Mouse (Mus musculus) granulocyte monocyte progenitor cell, adult 5-6 weeks (primary cell): Measurements from ENCODE around the gene Cd151. TPM values are rescaled to one million over a fixed set of nuclear protein-coding genes. Genes with fewer than 3 reads are reported as not detected.

ENCODE experiments used
- ATAC-seq: replicated peaks from 2 replicates; pipeline ENCODE4 v1.8.0; 2016; ENCODE audit warnings: mild to moderate bottlenecking, moderate TSS enrichment, inconsistent platforms; ENCODE audit not compliant: poor library complexity, severe bottlenecking
- total RNA-seq, 2 experiments: library from RNA; stranded (forward) in 1 of 2; stranded (reverse) in 1 of 2; fragments of 200-712, 200-1000 nt in 1 of 2; fragments of >200 nt in 1 of 2; fragmentation: Nextera tagmentation in 1 of 2; gene quantifications; 2 replicates each; pipeline ENCODE4 v1.2.3; 2014 to 2017

Cd151 gene
- total RNA-seq (2014; fragmentation: Nextera tagmentation): 19.2 and 20.0 TPM in 2 replicates
- total RNA-seq (2017): 18.4 and 20.4 TPM in 2 replicates

DNA sequence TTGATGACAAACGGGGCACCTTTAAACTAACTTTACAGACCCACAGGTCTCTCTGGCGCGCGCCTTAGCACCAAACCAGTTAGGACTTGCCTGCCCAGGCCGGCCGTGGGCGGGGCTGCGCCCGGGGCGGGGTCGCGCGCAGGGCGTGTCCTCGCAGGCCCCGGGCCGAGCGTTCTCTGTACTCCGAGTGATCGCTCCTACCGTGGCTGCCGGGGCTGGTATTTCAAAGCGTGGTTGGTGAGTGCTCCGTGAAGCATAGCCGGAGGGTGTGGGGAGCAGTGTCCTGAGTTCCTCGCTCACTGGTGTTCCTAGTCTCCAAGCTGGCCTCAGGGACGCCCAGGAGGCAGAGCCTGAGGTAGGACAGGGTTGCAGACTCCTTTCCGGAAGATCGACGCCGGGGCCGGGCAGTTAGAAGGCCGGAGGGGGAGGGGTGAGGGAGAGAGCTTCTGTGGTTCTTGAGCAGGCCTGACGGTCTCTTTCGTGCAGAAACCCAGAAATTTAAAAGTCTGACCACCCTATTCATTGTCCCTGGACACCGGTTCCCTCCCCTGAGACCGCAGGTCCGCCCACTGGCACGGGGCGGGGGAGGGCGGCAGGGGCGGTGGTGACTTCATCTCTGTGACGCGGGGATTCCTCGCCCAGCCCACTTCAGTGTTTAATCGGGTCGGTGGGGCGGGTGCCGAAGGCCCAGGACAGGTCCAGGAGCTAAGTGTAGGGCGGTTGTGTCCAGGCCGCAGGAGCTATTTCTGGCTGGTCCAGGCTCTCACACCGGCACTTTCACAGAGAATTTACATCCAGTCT, at the start of gene Cd151:
Cd151 (plus strand) TSS at position 163 of the 801 bp plus-strand sequence.
- ATAC-seq: peak; percentile 60

- ATAC-seq: no peak
Measured at GRCm38 (mm10) chr7:141417731-141418681, 49.2 kb upstream of the Cd151 start.

DNA sequence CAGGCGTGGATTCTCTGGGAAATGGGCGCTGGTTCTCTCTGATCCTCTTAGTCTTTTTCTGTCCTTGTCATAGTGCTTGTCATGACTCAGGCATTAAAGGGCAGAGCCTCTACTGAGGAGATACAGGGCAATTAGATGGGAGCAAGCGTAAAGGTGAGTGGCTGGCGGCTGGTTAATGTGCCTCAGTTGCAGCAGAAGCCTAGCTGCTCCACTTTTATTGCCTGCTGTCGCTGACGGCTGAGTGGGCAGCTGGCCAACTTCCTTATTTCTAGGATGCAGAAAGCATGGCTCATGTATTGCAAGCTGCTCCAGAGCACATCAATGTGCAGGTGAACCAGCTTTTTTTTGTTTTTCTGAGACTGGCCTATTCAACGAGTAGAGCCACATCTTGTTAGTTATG, 48.2 kb upstream of the Cd151 start:
- ATAC-seq: peak; percentile 33; the same call in 1 of the 2 replicates

DNA sequence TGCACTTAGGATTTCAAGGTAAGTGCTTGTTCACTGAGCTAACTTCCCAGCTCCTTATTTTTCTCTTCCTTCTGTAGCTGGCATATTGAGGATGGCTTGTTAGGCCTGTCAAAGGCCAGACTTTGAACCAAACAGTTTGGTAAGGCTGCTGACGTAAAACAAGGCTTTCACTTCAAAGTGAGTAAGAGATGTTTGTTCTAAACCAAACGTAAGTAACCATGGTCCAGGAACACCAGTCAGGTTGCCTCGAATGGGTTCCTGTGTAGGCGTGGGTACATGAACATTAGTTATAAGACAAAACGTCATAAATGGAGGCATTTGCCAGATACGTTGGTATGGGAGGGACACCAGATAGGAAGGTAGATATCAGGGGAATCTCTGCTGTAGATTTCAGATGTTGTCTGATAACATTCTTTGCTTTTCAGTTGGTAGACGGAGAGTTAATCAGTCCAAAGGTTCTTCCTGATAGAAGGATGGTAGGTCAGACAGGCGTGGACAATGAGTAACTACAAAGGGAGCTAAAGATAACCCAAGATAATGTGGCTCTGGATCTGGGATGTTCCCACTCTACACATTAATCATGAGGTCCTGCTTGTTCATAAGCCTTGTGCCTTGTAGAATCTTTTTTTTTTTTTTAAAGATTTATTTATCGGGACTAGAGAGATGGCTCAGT, 47.0 kb upstream of the Cd151 start:
- no peak for ATAC-seq

DNA sequence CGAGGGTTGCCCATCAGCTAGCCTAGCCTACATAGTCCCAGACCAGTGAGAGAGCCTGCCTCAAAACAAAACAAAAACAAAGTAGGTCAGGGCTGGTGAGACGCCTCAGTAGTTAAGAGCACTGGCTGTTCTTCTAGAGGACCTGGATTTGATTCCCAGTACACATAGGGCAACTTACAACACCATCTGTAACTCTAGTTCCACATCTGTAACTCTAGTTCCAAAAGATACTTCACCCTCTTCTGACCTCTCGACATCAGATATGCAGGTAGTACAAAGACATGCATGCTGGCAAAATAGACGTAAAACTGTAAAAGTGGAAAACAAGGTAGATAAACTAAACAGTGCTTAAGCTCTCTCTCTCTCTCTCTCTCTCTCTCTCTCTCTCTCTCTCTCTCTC, 43.4 kb upstream of the Cd151 start:
- no peak for ATAC-seq

GRCm38 (mm10) chr7:141426948-141427730, 40.1 kb upstream of the Cd151 start:
- ATAC-seq: no peak

DNA sequence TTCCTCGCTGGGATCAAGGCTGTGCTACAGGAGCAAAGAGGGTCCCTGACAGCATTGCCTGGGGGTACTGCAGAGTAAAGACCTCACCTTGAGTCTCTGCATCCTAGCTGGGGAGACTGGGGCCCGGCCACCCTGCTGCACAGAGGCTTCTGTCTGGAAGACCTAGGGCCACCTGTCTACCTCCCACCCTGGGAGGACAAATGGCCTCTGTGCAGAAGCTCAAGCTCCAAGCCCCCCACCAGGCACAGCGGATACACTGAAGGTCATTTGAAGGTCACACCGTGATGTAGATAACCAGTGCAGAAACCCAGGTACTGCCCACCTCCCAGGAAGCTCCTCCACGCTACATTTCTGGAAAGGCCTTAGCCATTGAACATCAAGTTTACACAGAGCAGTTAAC, 38.5 kb upstream of the Cd151 start:
- ATAC-seq: no peak

DNA sequence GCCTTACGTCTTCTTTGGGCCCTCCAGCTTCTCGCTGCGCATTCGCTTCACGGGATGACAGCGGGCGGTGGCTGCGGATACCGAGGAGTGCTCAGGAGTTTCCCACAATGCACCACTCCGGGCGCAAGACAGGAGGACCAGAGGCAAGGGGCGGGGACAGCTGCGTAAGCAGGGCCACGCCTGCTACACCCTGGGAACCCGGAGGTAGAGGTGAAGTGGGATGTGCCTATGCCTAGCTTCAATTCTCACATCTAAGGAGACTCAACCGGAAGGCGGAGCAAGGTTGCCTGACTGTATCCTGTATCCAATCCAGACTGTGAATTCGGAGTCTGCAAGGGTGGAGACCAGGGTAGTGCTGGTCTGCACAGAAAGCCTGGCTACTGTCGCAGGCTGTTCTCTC, 37.9 kb upstream of the Cd151 start, which contains the start of gene Cend1:
Cend1 (minus strand) TSS at position 182 of the 400 bp plus-strand sequence.
- no peak for ATAC-seq

DNA sequence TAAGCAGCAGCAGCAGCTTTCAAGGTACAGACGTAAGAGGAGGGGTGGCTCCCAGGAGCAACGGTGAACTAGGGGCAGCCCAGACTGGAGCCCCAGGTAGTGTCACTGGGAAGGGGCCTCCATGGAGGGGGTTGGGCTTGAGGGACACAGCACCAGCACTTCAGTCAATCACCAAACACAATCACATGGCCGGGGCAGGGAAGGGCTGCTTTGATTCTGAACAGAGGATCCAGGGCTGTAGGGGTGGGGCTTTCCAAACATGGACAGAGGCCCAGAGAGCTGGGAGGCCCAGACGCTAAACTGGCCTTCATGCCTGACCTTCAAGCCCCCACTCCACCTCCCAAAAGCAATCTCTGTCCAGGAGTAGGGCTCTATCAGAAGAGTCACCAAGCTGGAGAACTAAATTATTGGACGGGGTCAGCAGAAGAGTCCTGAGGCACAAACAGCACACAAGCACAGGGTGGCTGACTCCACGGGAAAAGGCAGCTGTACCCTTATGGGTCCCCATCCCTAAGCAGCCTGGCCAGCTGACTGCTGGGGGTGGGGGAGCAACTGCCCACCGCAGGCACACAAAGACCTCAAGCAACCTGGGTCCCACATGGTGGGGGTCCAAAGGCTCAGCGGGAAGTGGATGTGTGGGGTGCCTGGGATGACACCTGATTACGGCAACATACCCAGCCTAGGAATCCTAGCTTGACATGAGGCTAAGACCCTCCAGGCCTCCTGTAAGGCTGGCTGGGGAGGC, 37.2 kb upstream of the Cd151 start:
- ATAC-seq: no peak

- no peak for ATAC-seq
Measured at GRCm38 (mm10) chr7:141430585-141431240, 36.5 kb upstream of the Cd151 start.

GRCm38 (mm10) chr7:141431434-141432185, 35.6 kb upstream of the Cd151 start:
- ATAC-seq: no peak

DNA sequence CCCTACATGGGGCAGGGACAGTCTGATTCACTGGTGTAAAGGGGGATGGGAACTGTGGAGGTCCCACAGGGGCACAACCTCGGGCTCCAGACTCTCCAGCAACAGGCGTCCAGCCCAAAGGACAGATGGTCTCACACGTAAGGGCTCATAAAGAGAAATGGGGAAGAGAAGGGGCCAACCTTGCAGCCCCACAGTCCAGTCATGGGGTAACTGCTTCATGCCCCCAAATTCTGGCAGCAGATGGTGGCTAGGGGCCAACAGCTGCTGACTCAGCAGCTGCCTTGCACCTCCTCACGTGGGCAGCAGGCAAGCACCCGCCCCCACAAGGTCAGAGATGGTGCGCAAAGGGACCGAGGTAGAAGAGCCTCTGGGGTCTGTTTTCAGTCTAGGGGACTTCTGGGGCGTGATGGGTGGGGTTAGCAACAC, 35.0 kb upstream of the Cd151 start:
- ATAC-seq: no peak

- no peak for ATAC-seq
Measured at GRCm38 (mm10) chr7:141432741-141433516, 34.3 kb upstream of the Cd151 start.

DNA sequence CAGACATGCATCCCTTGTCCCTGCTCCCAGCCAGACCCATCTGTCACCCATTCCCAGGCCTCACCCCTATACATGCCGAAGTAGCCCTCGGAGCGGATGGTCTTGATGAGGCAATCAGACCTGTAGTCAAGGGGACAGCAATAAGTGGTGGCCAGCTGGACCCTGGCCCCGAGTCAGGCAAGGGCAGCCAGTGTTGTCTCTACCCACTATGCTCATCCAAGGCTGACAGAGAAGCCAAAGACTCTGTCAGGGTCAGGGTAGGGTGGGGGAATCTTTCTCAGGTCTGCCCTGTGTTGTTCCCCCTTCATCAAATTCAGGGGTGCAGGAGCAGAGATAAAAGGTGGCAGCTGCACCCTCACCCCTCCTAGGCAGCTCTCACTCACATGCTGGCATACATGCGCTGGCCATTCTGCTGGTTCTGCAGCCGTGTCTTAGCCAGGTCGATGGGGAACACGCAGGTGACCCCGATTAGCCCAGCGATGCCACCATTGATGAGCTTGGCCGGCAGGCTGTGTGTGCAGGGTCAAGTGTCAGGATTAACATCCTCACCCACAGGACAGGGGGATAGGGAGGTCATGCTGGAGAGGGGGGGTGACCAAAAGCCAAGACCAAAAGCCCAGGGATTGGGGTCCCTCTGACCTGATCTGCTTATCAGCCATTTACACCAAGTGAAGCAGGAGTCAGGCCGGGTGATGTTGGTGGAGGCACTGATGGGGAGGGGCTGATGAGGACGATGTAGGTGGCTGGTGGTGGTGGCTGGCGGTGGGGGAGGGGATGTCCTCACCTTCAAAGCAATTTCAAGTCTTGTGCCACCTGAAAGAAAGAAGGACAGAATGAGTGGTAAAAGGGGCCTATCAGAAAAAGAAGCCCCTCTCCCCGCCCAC, 33.4 kb upstream of the Cd151 start:
- ATAC-seq: no peak

GRCm38 (mm10) chr7:141434464-141434863, 32.7 kb upstream of the Cd151 start:
- ATAC-seq: no peak; the same call in 1 of the 2 replicates
